Mouse (Mus musculus) cerebellum, adult 2 months (tissue): Measurements from ENCODE around the gene Pmel.
"Not testable (repeated sequence)": the region's sequence is repeated elsewhere in the genome, so short reads cannot be mapped to it uniquely, and the experiment has no call there.

Source experiments
- CTCF ChIP-seq: fragments of 200-500 bp; IDR thresholded peaks from 2 replicates; pipeline ENCODE4 v1.5.1; 2011; ENCODE audit warnings: low read depth, mild to moderate bottlenecking, control low read depth, low read length, moderate library complexity, borderline replicate concordance; ENCODE audit not compliant: insufficient read depth
- POLR2A ChIP-seq: fragments of 200-500 bp; IDR thresholded peaks from 2 replicates; pipeline ENCODE4 v1.6.1; 2011; ENCODE audit warnings: low read length, control low read depth, borderline replicate concordance; ENCODE audit not compliant: insufficient read depth

GRCm38 (mm10) chr10:128725466-128725865, 21.5 kb downstream of the Pmel start:
- not testable (repeated sequence) for TF ChIP-seq CTCF, POLR2A
